Mouse (Mus musculus): Measurements from ENCODE around the gene Olfr877. TPM values are rescaled to one million over a fixed set of nuclear protein-coding genes. Genes with fewer than 3 reads are reported as not detected.
A peak's percentile ranks its signal among the peaks of the same experiment; 100 is the strongest.

The Olfr877 gene
- not detected for total RNA-seq (2022)

DNA sequence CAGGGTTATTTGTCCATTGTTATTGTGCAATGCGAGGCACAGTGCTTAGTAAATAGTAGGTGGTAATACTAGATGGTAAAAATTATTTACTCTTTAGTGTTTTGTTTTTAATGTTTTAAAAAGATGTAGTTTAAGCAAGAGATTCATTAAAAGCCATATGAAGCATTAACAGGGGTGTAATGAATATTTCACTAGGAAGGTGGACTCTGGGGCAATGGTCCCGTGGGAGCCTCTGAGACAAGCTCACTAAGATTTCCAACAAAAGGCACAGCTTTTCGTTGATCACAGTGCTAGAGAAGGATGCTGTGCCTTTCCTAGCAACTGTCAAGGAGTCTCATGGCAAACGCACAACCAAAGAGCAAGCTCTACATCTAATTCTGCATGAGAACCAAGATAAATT lies at the start of gene Olfr877:
Olfr877 (plus strand) TSS at position 301 of the 400 bp plus-strand sequence.
- no peak for DNase-seq

DNA sequence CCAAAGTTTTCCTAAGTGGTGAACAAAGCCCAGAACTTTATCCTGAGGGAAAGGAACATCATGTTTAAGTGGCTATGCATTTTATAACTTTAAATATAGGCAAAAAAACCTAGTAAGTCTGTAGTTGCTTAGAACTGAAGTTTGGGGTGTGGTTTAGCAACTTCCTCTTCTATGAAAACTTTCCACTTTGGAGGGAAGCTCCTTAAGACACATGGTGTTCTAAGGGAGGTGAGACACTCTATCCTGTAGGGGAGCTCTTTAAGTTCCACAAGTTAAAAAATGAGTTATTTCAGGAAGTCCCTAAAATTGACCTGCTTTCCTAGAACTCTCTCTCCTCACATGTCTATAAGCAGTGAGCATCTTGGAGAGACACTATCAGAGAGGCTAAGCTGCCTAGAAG lies 46.8 kb upstream of the Olfr877 start:
- DNase-seq, result no peak

DNA sequence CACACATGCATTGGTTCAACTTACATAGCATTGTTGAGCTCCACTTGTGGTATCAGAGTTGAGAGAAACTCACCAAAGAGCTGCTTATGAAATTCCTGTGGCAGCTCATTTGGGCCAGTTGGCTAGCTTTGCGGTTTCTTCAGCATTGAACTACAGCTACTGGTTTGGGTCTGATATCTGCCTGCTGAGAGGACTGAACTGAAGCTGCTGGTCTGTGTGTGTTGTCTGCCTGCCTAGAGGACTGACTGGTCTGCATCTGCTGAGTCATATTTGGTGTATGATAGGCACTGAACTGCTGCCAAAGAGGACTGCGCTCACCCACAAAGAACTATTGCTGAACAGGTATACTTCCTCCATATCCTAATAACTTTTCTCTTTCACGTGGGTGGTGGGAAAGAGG lies 45.6 kb upstream of the Olfr877 start:
- DNase-seq, result peak; percentile 13

DNA sequence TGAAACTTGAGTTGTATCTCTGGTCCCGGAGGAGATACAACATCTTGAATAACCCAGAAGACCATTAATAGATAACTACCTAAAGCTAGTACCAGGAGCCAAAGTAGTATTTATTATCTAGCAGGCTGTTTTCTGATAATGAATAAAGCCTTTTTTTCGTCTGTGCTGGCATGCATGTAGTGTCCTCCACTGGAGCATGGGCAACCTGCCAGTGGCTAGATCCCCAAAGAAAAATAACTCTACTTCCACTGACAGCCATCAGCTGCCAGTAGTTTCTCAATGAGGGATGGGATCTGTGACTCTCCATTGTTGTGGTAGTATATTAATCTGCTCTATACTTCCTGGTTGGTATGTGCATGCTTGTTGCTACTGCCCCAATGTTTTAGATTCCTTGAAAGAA lies 45.1 kb upstream of the Olfr877 start:
- peak; percentile 50 for DNase-seq

DNA sequence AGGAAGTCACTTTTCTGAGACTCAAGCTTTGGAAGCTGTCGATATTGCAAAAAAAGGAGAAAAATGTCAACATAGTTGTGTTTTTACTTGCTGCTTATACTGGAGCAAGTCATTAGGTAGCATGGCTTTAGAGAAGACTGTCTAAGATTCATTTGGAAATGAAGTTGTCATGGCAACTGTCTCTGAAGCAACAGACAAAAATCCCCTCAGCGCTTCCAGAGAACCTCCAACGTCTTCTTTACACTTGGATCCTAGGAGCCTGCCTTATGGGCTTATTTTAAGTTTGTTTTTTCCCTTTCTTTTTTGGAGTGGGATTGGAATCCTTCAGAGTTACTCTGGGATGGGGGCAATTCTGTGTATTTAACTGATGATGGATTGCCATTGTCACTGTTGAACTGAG lies 39.4 kb upstream of the Olfr877 start:
- no peak for DNase-seq

DNA sequence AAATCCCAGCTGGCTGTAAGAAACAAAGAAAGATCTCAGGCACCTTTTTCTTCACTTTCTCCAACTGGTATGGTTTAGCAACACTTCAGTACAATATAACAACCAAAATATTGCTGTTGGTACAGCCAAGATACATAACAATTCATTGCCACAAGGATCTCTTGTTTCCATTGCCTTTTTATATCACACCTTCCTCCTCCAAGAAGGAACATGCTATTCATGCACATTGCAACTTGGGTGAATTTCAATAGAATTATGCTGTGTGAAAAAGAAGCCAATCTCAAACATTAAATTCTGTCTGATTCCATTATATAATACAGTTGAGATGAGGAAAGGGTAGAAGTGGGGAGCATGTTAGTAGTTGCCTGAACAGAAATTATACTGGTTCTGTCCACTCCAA lies 24.2 kb upstream of the Olfr877 start:
- no peak for DNase-seq

DNA sequence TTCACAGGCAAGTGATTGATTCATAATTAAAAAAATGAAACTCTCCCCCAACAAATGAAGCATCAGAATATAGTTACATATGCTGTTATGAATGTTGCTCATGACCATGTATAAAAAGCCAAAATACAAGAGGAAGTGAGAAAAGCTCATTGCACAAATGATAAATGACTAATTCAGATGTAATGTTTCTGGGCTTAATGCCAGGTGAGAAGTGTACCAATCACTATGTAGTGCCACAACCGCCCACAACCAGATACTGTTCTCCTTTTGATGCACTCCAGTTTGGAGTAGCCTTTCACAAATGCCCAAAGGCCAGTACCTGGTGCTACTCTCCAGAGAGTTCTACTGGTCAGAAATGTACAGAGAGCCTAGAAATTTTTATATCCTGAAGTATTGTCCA lies 20.7 kb upstream of the Olfr877 start:
- DNase-seq, result no peak

DNA sequence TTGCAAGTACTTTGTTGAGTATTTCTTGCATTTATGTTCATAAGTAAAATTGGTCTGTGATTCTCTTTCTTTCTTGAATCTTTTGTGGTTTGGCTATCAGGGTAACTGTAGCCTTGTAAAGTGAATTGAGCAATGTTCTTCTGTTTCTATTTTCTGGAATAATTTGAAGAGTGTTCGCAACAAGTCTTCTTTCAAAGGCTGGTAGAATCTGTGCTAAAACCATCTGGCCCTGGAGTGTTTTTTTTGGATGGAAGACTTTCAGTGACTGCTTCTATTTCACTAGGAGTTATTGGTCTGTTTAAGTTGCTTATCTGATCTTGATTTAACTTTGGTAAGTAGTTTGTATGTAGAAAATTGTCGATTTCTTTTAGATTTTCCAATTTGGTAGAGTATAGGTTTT lies 4.8 kb upstream of the Olfr877 start:
- no peak for DNase-seq

DNA sequence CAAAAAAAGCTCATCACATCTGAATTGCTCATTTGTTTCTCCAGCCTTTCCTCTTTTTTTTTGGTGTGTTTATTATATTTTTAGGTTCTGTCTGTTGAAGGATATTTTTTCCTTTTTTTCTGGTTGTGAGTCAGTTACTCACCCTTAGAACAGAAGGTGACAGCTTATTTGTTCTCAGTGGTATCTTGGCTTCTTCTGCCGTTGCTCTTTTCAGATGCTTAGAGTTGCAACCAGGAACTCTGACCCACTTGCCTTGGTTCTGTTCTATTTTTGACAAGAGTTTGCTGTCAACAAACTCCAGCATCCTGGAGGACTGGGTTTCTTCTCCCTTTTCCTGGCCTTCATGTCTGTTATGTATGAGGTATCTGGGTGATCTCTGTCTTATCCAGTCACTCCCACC lies 9.3 kb downstream of the Olfr877 start:
- no peak for DNase-seq

DNA sequence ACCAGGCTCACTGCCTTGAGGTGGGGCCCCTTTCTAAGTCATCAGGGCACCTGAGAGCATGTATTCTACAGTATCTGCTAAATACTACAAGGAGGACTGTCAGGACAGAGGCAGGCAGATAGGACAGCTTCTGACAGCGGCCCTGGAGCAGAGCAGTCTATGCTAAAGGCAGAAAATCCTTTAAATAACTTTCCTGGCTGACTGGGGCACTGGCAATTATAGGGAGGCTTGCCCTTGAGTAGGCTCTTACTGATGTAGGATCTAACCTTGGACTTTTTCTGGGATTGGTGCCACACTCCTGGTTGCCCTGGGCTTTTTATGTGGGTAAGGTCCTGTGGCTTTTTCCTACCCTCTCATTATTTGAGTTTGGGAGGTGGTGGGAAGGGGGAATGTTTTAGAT lies 16.2 kb downstream of the Olfr877 start:
- DNase-seq, result peak; percentile 48

DNA sequence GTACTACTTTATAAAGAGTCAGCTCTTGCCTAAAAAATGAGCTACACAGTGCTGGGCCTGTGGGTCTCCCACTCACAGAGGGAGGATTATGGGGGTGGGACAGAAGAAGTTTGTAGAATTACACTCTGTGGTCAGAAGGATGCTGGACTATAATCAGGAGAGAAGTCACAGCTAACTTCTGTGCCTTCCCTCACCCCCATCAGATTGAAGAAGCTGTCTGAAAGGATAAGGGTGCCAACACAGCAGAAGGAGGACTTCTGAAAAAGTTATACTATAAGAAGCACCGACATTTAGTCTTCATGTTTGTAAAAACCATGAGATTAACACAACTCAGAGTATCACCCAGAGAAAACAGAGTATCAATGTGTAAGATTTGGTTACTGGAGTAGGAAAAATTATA lies 17.0 kb downstream of the Olfr877 start:
- no peak for DNase-seq

DNA sequence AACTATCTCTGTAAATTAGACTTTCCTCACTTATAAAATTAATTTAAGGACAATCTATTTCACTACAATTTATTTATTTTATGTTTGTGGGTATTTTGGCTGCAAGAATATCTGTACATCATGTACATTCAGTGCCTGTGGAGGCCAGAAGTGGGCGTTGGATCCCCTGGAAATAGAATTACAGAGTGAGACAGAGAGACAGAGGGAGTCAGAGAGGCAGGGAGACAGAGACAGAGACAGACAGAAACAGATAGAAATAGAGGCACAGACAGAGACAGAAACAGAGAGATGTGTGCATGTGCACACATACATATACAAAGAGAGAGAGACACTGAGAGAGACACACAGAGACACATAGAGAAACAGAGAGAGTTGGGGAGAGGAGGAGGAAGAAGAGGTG lies 17.5 kb downstream of the Olfr877 start:
- DNase-seq, result no peak

DNA sequence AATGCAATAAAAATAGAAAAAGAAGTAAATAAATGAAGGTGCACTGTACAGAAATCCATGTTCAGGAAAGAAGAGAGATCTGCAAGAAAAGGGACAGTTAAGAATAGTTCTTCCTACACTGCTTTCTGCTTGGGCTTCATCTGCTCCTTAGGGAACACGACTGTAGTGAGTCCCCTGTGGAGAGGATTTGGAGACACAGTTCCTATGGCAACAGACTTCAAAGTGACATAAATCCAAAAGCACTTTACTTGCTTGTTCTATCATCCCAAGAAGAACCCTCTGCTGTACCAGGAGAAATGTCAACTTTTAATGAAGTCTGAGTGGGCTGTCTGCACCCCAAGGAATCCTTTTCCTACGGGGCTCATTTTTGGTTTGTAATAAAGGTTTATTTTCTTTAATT lies 36.9 kb downstream of the Olfr877 start:
- no peak for DNase-seq

DNA sequence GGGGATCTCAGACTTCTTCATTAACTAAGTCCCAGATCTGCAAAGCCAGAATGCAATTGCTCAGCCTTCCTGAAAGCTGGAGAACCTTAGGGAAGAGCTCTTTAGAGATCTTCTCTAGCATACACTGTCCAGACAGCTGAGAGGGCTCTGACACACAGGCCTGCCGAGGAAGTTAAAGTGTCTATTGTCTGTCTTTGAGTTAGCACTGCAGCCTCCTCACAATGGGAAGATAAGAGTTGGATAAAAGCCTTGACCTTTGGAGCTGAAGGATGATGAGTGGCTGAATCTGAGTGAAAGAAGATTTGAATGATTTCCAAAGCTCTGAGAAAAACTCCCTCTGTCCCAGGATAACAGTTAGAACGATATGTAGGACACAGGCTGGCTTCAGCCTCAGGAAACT lies 42.6 kb downstream of the Olfr877 start, which contains the start of gene Olfr145:
Olfr145 (plus strand) TSS at position 64 of the 400 bp plus-strand sequence.
- DNase-seq, result peak; percentile 25

DNA sequence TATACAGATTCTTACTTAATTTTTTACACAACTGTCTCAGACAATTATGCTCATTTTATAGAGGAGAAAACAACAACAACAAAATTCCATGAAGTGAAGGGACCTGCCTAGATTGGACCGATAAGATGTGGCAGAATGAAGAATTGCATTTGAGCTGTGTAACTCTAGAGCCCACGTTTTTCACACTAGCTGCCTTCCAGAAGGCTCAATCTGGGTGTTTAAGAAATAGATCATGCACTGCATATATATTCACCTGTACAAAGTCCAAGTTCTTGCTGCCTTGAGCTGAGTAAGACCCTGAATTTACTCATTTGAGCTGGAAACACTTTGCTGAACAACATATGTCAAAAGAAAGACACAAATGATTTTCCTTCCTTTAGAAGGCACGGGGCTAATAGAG lies 51.5 kb downstream of the Olfr877 start:
- no peak for DNase-seq

Other genes with a start within 250 kb of the Olfr877 start
- gene Spa17, start 240.5 kb upstream of the Olfr877 start, total RNA-seq (2022), result 1 to 10 TPM in 3 of 4 experiments, under 1 TPM in 1; 0.99 to 5.1 (median 3.2) TPM
- gene Tbrg1, start 197.0 kb upstream of the Olfr877 start, total RNA-seq (2022), result 10 to 100 TPM; 75.6 to 84.5 (median 81.8) TPM
- gene Panx3, start 185.0 kb upstream of the Olfr877 start, total RNA-seq (2022), result under 1 TPM in 2 of 4 experiments, not detected in 2; 0.12 to 0.31 TPM
- gene Olfr160, start 138.0 kb upstream of the Olfr877 start, total RNA-seq (2022), result not detected
- gene Olfr874, start 109.2 kb upstream of the Olfr877 start, total RNA-seq (2022), result not detected
- gene Olfr875, start 82.4 kb upstream of the Olfr877 start, total RNA-seq (2022), result not detected
- not detected for gene Olfr876, start 51.2 kb upstream of the Olfr877 start, total RNA-seq (2022)
- not detected for gene Olfr145, start 42.5 kb downstream of the Olfr877 start, total RNA-seq (2022)
- gene Olfr878, start 63.6 kb downstream of the Olfr877 start, total RNA-seq (2022), result not detected
- not detected for gene Olfr881, start 137.6 kb downstream of the Olfr877 start, total RNA-seq (2022)
- gene Olfr883, start 171.5 kb downstream of the Olfr877 start, total RNA-seq (2022), result not detected
- not detected for gene Olfr884, start 192.3 kb downstream of the Olfr877 start, total RNA-seq (2022)
- gene Olfr885, start 207.1 kb downstream of the Olfr877 start, total RNA-seq (2022), result not detected
- gene Olfr887, start 229.8 kb downstream of the Olfr877 start, total RNA-seq (2022), result not detected

Data from adrenal gland, adult 8-10 months (tissue).